Mouse (Mus musculus) ES-Bruce4 (cell line): ENCODE measurements around the gene Umps.

Source experiments
- CTCF ChIP-seq: IDR thresholded peaks from one replicate; pipeline ENCODE4 v1.8.1; 2011; ENCODE audit warnings: low read depth, low read length
- EP300 ChIP-seq: IDR thresholded peaks from 2 replicates; pipeline ENCODE4 v1.6.1; 2011; ENCODE audit warnings: low read depth, low read length; ENCODE audit not compliant: insufficient read depth
- POLR2A ChIP-seq: IDR thresholded peaks from one replicate; pipeline ENCODE4 v1.8.1; 2011; ENCODE audit warnings: low read length; ENCODE audit not compliant: insufficient read depth

GRCm38 (mm10) chr16:33988358-33989012, 21.6 kb upstream of the Umps start:
- TF ChIP-seq CTCF (peak; percentile 87), POLR2A (no peak), EP300 (0 out of 2 replicates have a peak, but pooled peaks have one; percentile 27)
